Mouse (Mus musculus): ENCODE data around the gene Topbp1.

GRCm38 (mm10) chr9:103363730-103364417 lies 58.9 kb downstream of the Topbp1 start:
- TF ChIP-seq GATA1 (IDR thresholded peaks at IDR 0.05; ENCODE audit: borderline replicate concordance, low read length) (no peak), FLI1 (IDR thresholded peaks at IDR 0.05; ENCODE audit: low read length) (no peak)

Data from megakaryocyte, embryonic 14.5 days (primary cell).